Mouse (Mus musculus): ENCODE results near the gene Btf3.

The Btf3 gene

GRCm38 (mm10) chr13:98316480-98317245, at the start of gene Btf3:
TSS of gene Btf3 (minus strand) at chr13:98317006.
- DNase-seq (ENCODE audit: low spot score), result peak; percentile 95

GRCm38 (mm10) chr13:98365766-98366421, 49.1 kb upstream of the Btf3 start:
- no peak for DNase-seq (ENCODE audit: low spot score)

GRCm38 (mm10) chr13:98365081-98365480, 48.3 kb upstream of the Btf3 start:
- no peak for DNase-seq (ENCODE audit: low spot score)

GRCm38 (mm10) chr13:98363046-98363445, 46.2 kb upstream of the Btf3 start:
- DNase-seq (ENCODE audit: low spot score), result no peak

GRCm38 (mm10) chr13:98361161-98361560, 44.4 kb upstream of the Btf3 start:
- DNase-seq (ENCODE audit: low spot score), result no peak

GRCm38 (mm10) chr13:98360391-98360790, 43.6 kb upstream of the Btf3 start:
- no peak for DNase-seq (ENCODE audit: low spot score)

GRCm38 (mm10) chr13:98359337-98359736, 42.5 kb upstream of the Btf3 start:
- no peak for DNase-seq (ENCODE audit: low spot score)

- DNase-seq (ENCODE audit: low spot score), result no peak
Measured at GRCm38 (mm10) chr13:98358424-98359181, 41.8 kb upstream of the Btf3 start.

GRCm38 (mm10) chr13:98357433-98358423, 40.9 kb upstream of the Btf3 start:
- DNase-seq (ENCODE audit: low spot score), result no peak

- DNase-seq (ENCODE audit: low spot score), result no peak
Measured at GRCm38 (mm10) chr13:98356973-98357425, 40.2 kb upstream of the Btf3 start.

GRCm38 (mm10) chr13:98356176-98356972, 39.6 kb upstream of the Btf3 start:
- DNase-seq (ENCODE audit: low spot score), result no peak

GRCm38 (mm10) chr13:98355559-98356111, 38.8 kb upstream of the Btf3 start:
- DNase-seq (ENCODE audit: low spot score), result no peak

- peak; percentile 32 for DNase-seq (ENCODE audit: low spot score)
Measured at GRCm38 (mm10) chr13:98354871-98355558, 38.2 kb upstream of the Btf3 start.

GRCm38 (mm10) chr13:98354090-98354801, 37.4 kb upstream of the Btf3 start, which contains the start of gene Foxd1:
TSS of gene Foxd1 (plus strand) at chr13:98354242.
- peak; percentile 39 for DNase-seq (ENCODE audit: low spot score)

- no peak for DNase-seq (ENCODE audit: low spot score)
Measured at GRCm38 (mm10) chr13:98353709-98354089, 36.9 kb upstream of the Btf3 start.

GRCm38 (mm10) chr13:98352381-98352975, 35.7 kb upstream of the Btf3 start:
- DNase-seq (ENCODE audit: low spot score), result no peak

GRCm38 (mm10) chr13:98351527-98351926, 34.7 kb upstream of the Btf3 start:
- no peak for DNase-seq (ENCODE audit: low spot score)

GRCm38 (mm10) chr13:98349491-98349890, 32.7 kb upstream of the Btf3 start:
- no peak for DNase-seq (ENCODE audit: low spot score)

- no peak for DNase-seq (ENCODE audit: low spot score)
Measured at GRCm38 (mm10) chr13:98340506-98340905, 23.7 kb upstream of the Btf3 start.

All from testis, postnatal 14 days (tissue).